Mouse (Mus musculus) G1E (cell line): ENCODE measurements around the gene Mbnl1.

Source experiments
- CTCF ChIP-seq: IDR thresholded peaks from 2 replicates; pipeline ENCODE4 v1.5.1; 2012; ENCODE audit warnings: low read depth, low read length, inconsistent platforms, mixed read lengths
- TAL1 ChIP-seq: conservative IDR thresholded peaks from 2 replicates; pipeline ENCODE4 v1.6.1; 2012; ENCODE audit warnings: low read depth, low read length, inconsistent platforms, mixed read lengths

- TF ChIP-seq CTCF (no peak), TAL1 (no peak)
Observed at GRCm38 (mm10) chr3:60506821-60507220, 34.2 kb downstream of the Mbnl1 start.
